Mouse (Mus musculus): ENCODE data around the gene Rcan2. TPM values are rescaled to one million over a fixed set of nuclear protein-coding genes. Genes with fewer than 3 reads are reported as not detected.

Gene Rcan2
- 3.2 TPM for polyA plus RNA-seq (2014; fragmentation: Illumina TruSeq; extraction: RNeasy Lipid Tissue Mini Kit (QIAGEN cat#74804); ENCODE audit: low replicate concordance)

DNA sequence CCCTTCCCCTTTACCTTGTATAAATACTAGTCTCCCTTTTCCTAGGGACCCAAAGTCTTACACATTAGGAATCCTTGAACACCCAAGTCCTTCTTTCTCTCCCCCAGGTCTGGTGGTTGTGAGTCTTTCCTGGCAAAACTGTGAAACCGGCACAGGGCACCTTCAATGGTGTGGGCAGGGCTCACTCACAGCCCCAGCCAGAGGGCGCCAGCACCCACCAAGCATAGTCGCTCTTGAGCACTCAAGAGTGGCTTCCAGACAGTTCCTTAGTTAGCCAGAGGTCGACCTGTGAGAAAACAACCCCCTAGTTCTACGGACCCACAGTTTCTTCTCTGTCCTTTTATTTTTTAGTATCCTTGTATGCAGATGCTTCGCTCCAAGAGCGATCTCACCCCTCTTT lies at the start of gene Rcan2:
TSS of gene Rcan2 (plus strand) at position 275 of the 400 bp plus-strand sequence.

DNA sequence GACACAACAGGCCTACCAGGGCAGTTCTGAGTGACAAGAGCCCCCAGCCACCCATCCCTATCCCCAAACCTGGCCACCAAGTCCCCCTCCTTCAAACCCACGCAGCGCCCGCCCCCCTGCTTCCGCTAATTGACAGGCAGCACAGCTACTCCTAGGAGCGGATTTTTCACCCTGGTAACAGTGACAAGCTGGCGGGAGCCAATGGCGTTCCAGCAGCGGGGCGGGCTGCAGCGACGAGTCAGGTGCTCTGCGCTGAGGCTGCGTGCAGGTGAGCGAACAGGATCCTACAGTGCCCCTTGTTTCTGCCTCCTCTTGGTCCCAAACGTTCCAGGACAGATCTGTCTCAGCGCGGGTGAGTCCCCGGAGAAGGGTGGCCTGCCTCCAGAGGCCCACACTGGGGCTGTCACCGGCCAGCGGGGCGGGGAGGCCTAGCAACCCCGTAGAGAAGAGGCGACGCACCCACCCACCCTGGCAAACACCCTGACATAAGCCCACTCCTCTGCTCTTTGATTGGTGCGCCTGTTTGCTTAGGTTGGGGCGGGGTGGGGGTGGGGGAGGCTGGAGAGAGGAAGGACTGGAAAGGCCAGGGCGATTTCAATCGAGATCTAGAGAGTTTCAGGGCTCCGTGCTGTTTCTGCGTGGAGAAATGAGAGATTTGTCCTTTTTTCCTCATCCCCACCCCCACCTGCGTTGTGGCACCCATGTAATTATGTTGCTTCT lies 277.6 kb downstream of the Rcan2 start, which contains the start of gene Enpp5:
TSS of gene Enpp5 (plus strand) at position 183 of the 720 bp plus-strand sequence.

Other genes with a start within 250 kb of the Rcan2 start
- gene Pla2g7, start 233.3 kb upstream of the Rcan2 start, polyA plus RNA-seq (2014; fragmentation: Illumina TruSeq; extraction: RNeasy Lipid Tissue Mini Kit (QIAGEN cat#74804); ENCODE audit: low replicate concordance): 58.5 TPM
- gene Tdrd6, start 171.1 kb upstream of the Rcan2 start, polyA plus RNA-seq (2014; fragmentation: Illumina TruSeq; extraction: RNeasy Lipid Tissue Mini Kit (QIAGEN cat#74804); ENCODE audit: low replicate concordance): not detected
- 1.3 TPM for gene Slc25a27, start 134.1 kb upstream of the Rcan2 start, polyA plus RNA-seq (2014; fragmentation: Illumina TruSeq; extraction: RNeasy Lipid Tissue Mini Kit (QIAGEN cat#74804); ENCODE audit: low replicate concordance)
- gene Cyp39a1, start 133.9 kb upstream of the Rcan2 start, polyA plus RNA-seq (2014; fragmentation: Illumina TruSeq; extraction: RNeasy Lipid Tissue Mini Kit (QIAGEN cat#74804); ENCODE audit: low replicate concordance): 17.9 TPM